Mouse (Mus musculus) heart, embryonic 16.5 days (tissue): ENCODE data around the gene Rnf157. TPM values are rescaled to one million over a fixed set of nuclear protein-coding genes. Genes with fewer than 3 reads are reported as not detected.

Experiments
- ATAC-seq: fragments of 200-750 bp; cut with Nextera tagmentation; replicated peaks from 2 replicates; pipeline ENCODE4 v1.8.0; 2017; ENCODE audit warnings: moderate number of reproducible peaks; ENCODE audit not compliant: insufficient read depth, low FRiP score; ENCODE audit errors: extremely low read depth
- H3K27ac ChIP-seq: fragments of 300-500 bp; sonication (generic); 2 replicates; pipeline ENCODE4 v1.5.1; 2014; ENCODE audit warnings: mild to moderate bottlenecking, low read length, control low read depth, moderate library complexity
- H3K27me3 ChIP-seq: fragments of 300-500 bp; sonication (generic); 2 replicates; pipeline ENCODE4 v1.6.1; 2014; ENCODE audit warnings: low read length, mixed read lengths; ENCODE audit not compliant: control insufficient read depth, insufficient read depth
- H3K36me3 ChIP-seq: fragments of 300-500 bp; sonication (generic); 2 replicates; pipeline ENCODE4 v1.6.1; 2014; ENCODE audit not compliant: control insufficient read depth, insufficient read depth
- H3K4me1 ChIP-seq: fragments of 300-500 bp; sonication (generic); 2 replicates; pipeline ENCODE4 v1.6.1; 2014; ENCODE audit warnings: low read length, mixed read lengths; ENCODE audit not compliant: control insufficient read depth, insufficient read depth
- H3K4me2 ChIP-seq: fragments of 300-500 bp; sonication (generic); 2 replicates; pipeline ENCODE4 v1.6.1; 2014; ENCODE audit warnings: low read depth, mild to moderate bottlenecking, control low read depth, low read length
- H3K4me3 ChIP-seq: fragments of 300-500 bp; sonication (generic); 2 replicates; pipeline ENCODE4 v1.5.1; 2014; ENCODE audit warnings: mild to moderate bottlenecking, control low read depth, low read length
- H3K9ac ChIP-seq: fragments of 300-500 bp; sonication (generic); 2 replicates; pipeline ENCODE4 v1.6.1; 2014; ENCODE audit warnings: low read length, control low read depth
- H3K9me3 ChIP-seq: fragments of 300-500 bp; sonication (generic); replicated peaks from 2 replicates; pipeline ENCODE4 v1.6.1; 2016; ENCODE audit warnings: low read length; ENCODE audit not compliant: control insufficient read depth
- WGBS: fragments of 180-500 bp; shearing (Covaris S2); extraction: QIAGEN DNeasy Blood & Tissue Kit; methylation state at CpG from one replicate; pipeline ENCODE4 v1.1.7; 2014; 5-methylcytosine and 5-hydroxymethylcytosine counted together
- polyA plus RNA-seq: library from polyadenylated mRNA; unstranded; fragments of >200 nt; fragmentation: Nextera tagmentation; extraction: Ambion mirVana; gene quantifications from 2 replicates; pipeline ENCODE4 v1.2.1, GENCODE M21; 2015

The Rnf157 gene
- polyA plus RNA-seq, 1 experiment from 2014 or later = 11.6 TPM

DNA sequence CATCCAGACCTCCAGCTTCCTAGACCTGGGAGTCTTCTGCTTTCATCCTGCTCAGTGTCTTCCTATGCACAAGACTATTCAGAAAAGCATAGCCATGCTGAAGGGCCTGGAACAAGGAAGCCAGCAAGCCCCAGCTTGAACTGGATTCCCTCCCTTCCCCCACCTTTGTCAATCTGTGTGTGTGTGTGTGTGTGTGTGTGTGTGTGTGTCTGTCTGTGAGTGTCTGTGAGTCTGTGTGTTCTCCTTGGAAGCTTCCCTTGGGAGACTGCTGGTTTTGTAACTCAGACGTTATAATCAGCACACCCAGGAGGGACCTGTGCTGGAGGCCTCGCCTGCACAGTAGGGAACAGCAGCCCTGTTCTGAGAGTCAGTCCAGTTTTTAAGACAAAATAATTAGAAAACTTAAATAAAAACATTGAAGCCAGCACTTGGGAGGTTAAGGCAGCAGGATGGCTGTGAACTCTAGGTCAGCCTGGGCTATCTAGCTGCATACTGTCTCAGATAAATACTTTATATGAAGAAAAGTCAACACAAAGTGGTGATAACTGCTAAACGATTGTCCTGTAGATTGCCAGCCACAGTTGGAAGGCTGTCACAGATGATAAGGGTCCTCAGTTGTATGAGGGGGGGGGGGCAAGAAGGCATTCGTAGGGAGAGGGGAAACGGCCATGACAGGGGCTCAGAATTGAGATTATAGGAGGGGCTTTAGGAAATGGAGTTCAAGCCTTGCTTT is 23.3 kb upstream of the Rnf157 start:
- peak overlapping the region; percentile 29 for H3K4me3 ChIP-seq
- H3K27ac ChIP-seq = peak overlapping the region; percentile 81
- no peak for ATAC-seq
- H3K27me3 ChIP-seq = no peaks in the 10 kb centered on the region
- H3K9ac ChIP-seq = peak overlapping the region; percentile 69
- WGBS = 24% methylated on average over 5 of the region's 5 CpGs
- peaks cover 39% of the 10 kb centered on the region for H3K4me1 ChIP-seq
- H3K9me3 ChIP-seq = no peaks in the 10 kb centered on the region
- H3K4me2 ChIP-seq = peak overlapping the region; percentile 77
- H3K36me3 ChIP-seq = peaks cover 16% of the 10 kb centered on the region

- Histone ChIP-seq H3K9ac (peak overlapping the region; percentile 94), H3K4me3 (peak overlapping the region; percentile 95), H3K27me3 (no peaks in the 10 kb centered on the region), H3K27ac (peak overlapping the region; percentile 94), H3K4me2 (peak overlapping the region; percentile 77), H3K9me3 (no peaks in the 10 kb centered on the region), H3K36me3 (peaks cover 16% of the 10 kb centered on the region), H3K4me1 (peaks cover 35% of the 10 kb centered on the region)
- 47% methylated on average over 12 of the region's 12 CpGs for WGBS
- ATAC-seq = no peak
These were observed 22.3 kb upstream of the Rnf157 start for GRCm38 (mm10) chr11:116434967-116435752.

DNA sequence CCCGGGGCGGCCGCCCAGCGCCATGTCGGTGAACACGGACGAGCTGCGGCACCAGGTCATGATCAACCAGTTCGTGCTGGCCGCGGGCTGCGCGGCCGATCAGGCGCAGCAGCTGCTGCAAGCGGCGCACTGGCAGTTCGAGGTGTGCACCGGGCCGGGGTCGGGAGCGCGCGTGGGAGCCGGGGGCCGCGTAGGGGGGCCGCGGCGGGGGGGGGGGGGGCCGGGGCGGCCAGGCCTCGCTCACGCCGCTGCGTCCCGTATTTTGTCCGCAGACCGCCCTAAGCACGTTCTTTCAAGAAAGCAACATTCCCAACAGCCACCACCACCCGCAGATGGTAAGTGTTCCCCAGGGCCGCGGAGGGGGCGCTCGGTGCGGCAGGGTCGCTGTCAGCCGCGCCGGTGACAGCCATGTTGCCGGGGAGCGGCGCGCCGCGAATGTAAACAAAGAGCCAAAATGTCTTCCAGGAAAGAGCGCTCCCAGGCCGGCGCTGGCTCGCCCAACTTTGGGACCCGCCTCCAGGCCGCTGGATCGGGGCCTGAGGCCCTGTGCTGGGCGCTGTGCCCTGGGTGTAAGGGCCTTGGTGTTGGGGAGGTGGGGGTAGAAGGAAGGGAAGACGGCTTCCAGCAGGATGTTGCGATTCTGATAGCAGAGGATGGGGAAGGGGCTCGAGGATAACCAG is 21.6 kb upstream of the Rnf157 start:
- H3K36me3 ChIP-seq = peaks cover 13% of the 10 kb centered on the region
- H3K27me3 ChIP-seq = no peaks in the 10 kb centered on the region
- 1% methylated on average over 43 of the region's 67 CpGs for WGBS
- peak overlapping the region; percentile 94 for H3K27ac ChIP-seq
- H3K4me1 ChIP-seq = peaks cover 36% of the 10 kb centered on the region
- peak; percentile 24 for ATAC-seq
- peak overlapping the region; percentile 77 for H3K4me2 ChIP-seq
- peak overlapping the region; percentile 95 for H3K4me3 ChIP-seq
- H3K9ac ChIP-seq = peak overlapping the region; percentile 94
- no peaks in the 10 kb centered on the region for H3K9me3 ChIP-seq

DNA sequence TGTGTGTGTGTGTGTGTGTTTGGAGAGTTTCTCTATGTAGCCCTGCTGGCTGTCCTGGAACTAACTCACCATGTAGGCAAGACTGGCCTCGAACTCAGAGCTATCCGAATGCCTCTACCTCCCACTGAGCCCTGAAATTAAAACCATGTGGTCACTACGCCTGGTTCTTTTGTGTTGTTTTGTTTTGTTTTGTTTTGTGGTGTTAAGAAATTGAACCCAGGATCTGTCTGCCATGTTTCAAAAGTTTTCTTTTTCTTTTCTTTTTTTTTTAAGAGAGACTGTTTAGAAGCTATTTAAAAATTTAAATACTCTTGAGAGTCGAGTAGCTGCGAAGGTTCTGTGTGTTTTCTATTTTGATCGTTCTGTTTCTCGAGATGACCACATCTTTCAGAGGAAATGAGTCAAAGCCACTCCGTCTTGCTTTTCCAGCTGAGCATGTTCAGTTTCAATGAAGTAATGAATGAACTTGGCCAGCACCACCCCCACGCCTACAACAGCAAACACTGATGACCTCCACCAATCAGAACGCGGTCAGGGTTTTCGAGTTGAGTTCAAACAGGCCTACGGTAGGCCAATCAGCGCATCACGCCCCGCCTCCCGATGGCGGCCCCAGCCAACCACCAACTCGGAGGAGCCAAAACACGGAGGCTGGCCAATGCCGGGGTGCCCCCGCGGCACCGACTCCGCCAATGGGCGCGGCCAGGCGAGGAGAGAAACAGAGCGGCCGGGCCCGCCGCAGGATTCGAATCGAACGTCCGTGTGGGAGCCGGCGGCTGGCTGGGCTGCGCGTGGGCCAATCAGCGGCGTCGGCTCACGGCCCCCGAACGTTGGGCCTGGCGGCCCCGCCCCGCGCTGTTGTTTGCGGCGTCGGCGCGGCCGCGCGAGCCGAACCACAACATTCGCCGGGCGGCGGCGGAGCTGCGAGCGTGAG is 20.8 kb upstream of the Rnf157 start, which contains the start of gene Ubald2:
Ubald2 (plus strand) TSS at position 739 of the 931 bp plus-strand sequence.
- 2% methylated on average over 55 of the region's 66 CpGs for WGBS
- peak; percentile 95 for ATAC-seq
- H3K27me3 ChIP-seq = no peaks in the 10 kb centered on the region
- H3K9ac ChIP-seq = peak within 1 kb of the TSS; percentile 94
- peaks cover 7% of the 10 kb centered on the region; the same call in 1 of the 2 replicates for H3K36me3 ChIP-seq
- peak within 1 kb of the TSS; percentile 95 for H3K4me3 ChIP-seq
- H3K27ac ChIP-seq = peak within 1 kb of the TSS; percentile 94
- peak within 1 kb of the TSS; percentile 77 for H3K4me2 ChIP-seq
- peaks cover 40% of the 10 kb centered on the region for H3K4me1 ChIP-seq
- no peaks in the 10 kb centered on the region for H3K9me3 ChIP-seq

DNA sequence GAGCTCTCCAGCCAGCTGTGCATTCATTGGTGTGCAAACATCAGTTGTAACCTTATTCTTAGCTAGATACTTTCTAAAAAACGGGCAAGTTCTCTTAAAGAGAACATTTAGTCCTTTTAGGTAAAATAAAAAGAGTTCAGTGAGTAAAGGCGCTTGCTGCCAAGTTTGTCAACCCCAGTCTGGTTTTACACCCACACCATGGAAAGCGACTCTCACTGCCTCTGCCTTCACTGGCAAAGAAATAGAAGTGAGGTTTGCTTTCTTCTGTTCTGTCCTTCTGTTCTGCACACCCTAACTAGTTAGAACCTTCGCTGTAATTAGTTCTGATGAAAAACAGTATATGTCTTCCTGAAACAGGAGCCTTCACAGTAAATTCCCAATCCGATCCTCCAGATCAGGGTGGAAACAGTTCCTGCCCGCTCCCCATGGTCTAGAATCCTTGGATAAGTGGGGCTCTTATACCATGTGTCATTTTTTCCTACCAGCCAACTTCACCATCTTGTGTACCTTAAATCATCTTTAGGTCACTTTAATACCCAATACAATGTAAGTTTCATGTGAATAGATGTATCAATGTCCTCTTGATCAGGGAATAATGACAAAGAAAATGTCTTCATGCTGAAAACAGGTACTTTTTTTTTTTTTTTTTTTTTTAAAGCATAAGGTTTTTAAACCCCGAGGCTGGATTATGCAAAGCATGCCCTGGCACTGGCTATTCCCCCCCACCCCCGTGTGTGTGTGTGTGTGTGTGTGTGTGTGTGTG is 19.9 kb upstream of the Rnf157 start:
- Histone ChIP-seq H3K4me3 (no peak overlapping the region), H3K27me3 (no peaks in the 10 kb centered on the region), H3K9me3 (no peaks in the 10 kb centered on the region), H3K27ac (peak overlapping the region; percentile 69), H3K36me3 (peaks cover 7% of the 10 kb centered on the region; the same call in 1 of the 2 replicates), H3K9ac (no peak overlapping the region), H3K4me1 (peaks cover 40% of the 10 kb centered on the region), H3K4me2 (peak overlapping the region; percentile 53; the same call in 1 of the 2 replicates)
- no peak for ATAC-seq
- WGBS = 65% methylated on average over 8 of the region's 8 CpGs

DNA sequence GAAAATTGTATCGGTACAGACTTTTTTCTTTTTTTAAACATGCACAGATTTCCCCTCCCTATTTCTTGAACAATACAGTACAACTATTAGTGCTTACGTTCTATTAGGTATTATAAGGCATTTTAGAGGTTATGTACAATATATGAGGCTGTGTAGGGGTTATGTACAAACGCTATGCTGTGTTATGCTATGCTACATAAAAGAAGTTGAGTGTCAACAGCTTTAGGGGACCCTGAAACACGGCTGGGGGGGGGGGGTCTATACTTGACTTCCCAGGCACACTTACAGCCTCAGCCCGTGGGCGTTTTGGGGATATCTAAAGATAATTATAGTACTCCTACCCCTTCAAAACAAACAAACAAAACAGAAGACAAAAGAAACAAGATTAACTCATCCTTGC is 19.3 kb upstream of the Rnf157 start:
- peaks cover under 1% of the 10 kb centered on the region; the same call in 1 of the 2 replicates for H3K36me3 ChIP-seq
- H3K4me1 ChIP-seq = peaks cover 33% of the 10 kb centered on the region
- H3K9me3 ChIP-seq = no peaks in the 10 kb centered on the region
- WGBS = 55% methylated on average over 6 of the region's 6 CpGs
- no peak overlapping the region for H3K27ac ChIP-seq
- ATAC-seq = no peak
- H3K4me2 ChIP-seq = no peak overlapping the region
- H3K27me3 ChIP-seq = no peaks in the 10 kb centered on the region
- no peak overlapping the region for H3K9ac ChIP-seq
- no peak overlapping the region for H3K4me3 ChIP-seq

DNA sequence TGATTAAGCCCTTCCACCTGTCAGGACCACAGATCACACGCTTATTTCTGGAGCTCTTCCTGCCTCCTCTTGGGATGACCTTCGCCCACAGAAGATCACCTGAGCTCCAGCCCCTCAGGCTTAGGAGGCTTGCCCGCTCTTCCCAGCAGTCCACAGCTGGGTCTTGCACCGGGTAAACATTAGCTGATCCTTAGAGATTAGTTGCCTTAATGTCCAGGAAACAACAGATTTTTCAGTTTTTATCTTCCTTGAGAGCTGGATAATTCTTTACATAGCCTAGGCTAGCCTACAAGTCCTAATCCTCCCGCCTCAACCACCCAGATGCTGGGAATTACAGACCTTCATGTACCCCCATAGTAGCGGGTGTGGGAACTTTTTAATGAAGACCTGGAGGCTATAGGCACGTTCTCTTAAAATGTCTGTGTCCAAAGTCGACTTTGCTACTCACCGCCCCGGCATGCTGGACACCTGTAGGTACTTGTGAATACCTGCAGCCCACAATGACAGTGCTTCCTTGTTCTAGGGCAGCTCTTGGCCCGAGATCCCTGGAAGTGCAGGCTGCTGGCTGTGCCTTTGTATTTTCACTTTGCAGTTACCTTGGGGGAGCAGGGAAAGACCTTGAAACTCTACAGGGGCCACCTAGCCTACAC is 18.7 kb upstream of the Rnf157 start:
- 65% methylated on average over 11 of the region's 11 CpGs for WGBS
- Histone ChIP-seq H3K4me2 (peak overlapping the region; percentile 40), H3K4me3 (peak overlapping the region; percentile 23), H3K9ac (peak overlapping the region; percentile 4; the same call in 1 of the 2 replicates), H3K27ac (no peak overlapping the region), H3K36me3 (no peaks in the 10 kb centered on the region; the same call in 1 of the 2 replicates), H3K9me3 (no peaks in the 10 kb centered on the region), H3K27me3 (no peaks in the 10 kb centered on the region), H3K4me1 (peaks cover 28% of the 10 kb centered on the region)
- ATAC-seq = no peak
